In genomic region chr14:68381741-68382140, GRCm38 (mm10) we compare ENCODE assay signal across 11 mouse cellular contexts.
DNase-seq lines count a peak whose midpoint lies in the region; ATAC-seq and TF ChIP-seq lines count a peak whose summit lies in the region.
"Had no signal": no experiment of that assay in that cellular context is flagged by ENCODE, and none has a peak within 500 bp of the region (broad histone marks: within the 10 kb centered on the region; RNA-seq: fewer than 3 reads in every experiment).

No protein-coding gene starts in this region.

- ATAC-seq in frontal cortex, adult (ENCODE audit: low TSS enrichment): peak; percentile 94
- no peak for ATAC-seq in CD4-positive, CD25-positive, alpha-beta regulatory T cell, adult 4 months
- ATAC-seq: intestine, embryonic 15.5 days had no signal

- intact Hi-C loops in left cerebral cortex, postnatal 4 days (cut with DNase I): no loop called here

- 69% methylated on average over 7 of the region's 7 CpGs for WGBS in lung, adult 2 months

- no peak for TF ChIP-seq CTCF in lung, adult 2 months (IDR thresholded peaks at IDR 0.05; ENCODE audit: insufficient read depth, low read length)

- no peak overlapping the region for H3K4me3 ChIP-seq in lung, adult 2 months (replicated peaks; ENCODE audit: extremely low read depth, low read depth, low read length)
- H3K4me3 ChIP-seq: erythroblast, embryonic 14.5 days; intestine, embryonic 15.5 days had no signal

- peak; percentile 27 for DNase-seq in left cerebral cortex, adult 11 months (ENCODE audit: low spot score)
- no peak for DNase-seq in left cerebral cortex, postnatal 4 days
- DNase-seq in layer of hippocampus, adult 9-10 months (ENCODE audit: low spot score): peak; percentile 8
- peak; percentile 47 to 57 for DNase-seq in right cerebral cortex, adult 2 months (ENCODE audit: low spot score in 2 of 2)
- DNase-seq in cerebellum, postnatal 36 days: no peak
- DNase-seq in lung, adult 2 months: no peak
- DNase-seq: lung, adult 18-20 months had no signal

- H3K4me1 ChIP-seq in lung, adult 2 months (ENCODE audit: control insufficient read depth, insufficient read depth, low read length): no peaks in the 10 kb centered on the region
- H3K4me1 ChIP-seq: intestine, embryonic 15.5 days had no signal

- no peak for TF ChIP-seq POLR2A in lung, adult 2 months (IDR thresholded peaks at IDR 0.05; ENCODE audit: borderline replicate concordance, extremely low read depth, low read depth, low read length)

Comparison
In these comparisons a context has a peak if more than half of its experiments do, and no peak if none do; other contexts are left out.
1. DNase-seq: peak in left cerebral cortex, adult 11 months (single experiment), layer of hippocampus, adult 9-10 months (single experiment) and right cerebral cortex, adult 2 months (2 of 2); none in left cerebral cortex, postnatal 4 days (single experiment), cerebellum, postnatal 36 days (0 of 2) and lung, adult 2 months (single experiment).